ENCODE assay signal across 15 mouse cellular contexts in the genomic region with DNA sequence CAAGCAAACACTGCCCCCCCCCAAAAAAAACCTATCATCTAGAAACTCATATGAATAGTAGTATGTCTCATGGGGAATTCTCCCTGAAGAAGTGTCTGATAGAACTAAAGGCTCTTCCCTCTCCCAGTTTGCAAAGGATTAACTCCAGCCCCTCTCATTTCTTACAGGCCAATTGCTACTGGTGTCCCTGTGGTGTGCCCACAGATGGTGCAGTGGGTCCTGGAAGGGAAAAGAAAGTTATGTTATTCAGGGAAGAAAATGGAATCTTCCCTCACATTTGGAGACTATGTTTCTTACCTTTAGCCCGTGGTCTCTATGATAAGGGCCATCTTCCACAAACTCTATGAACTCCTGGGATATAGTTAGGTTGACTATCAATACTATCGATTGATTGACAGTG.
"Had no signal": no experiment of that assay in that cellular context is flagged by ENCODE, and none has a peak within 500 bp of the region (broad histone marks: within the 10 kb centered on the region; RNA-seq: fewer than 3 reads in every experiment).

No protein-coding gene starts in this region.

- H3K4me2 ChIP-seq: neural tube, embryonic 15.5 days; stomach, embryonic 15.5 days had no signal

- H3K27me3 ChIP-seq: neural tube, embryonic 15.5 days; stomach, embryonic 15.5 days had no signal

- H3K4me3 ChIP-seq: neural tube, embryonic 15.5 days; stomach, embryonic 15.5 days had no signal

- H3K36me3 ChIP-seq: neural tube, embryonic 15.5 days; stomach, embryonic 15.5 days had no signal

- H3K27ac ChIP-seq: neural tube, embryonic 15.5 days; stomach, embryonic 15.5 days; stomach, postnatal 0 days had no signal

- DNase-seq: retina, postnatal 1 day; right cerebral cortex, adult 18-20 months; right cerebral cortex, postnatal 14 days; right cerebral cortex, postnatal 25 days; right cerebral cortex, postnatal 4 days; spleen, adult 18-20 months; thymus, adult 18-20 months; thymus, adult 2 months; thymus, postnatal 14 days; thymus, postnatal 25 days; thymus, postnatal 36 days; thymus, postnatal 4 days had no signal

- H3K9ac ChIP-seq: neural tube, embryonic 15.5 days; stomach, embryonic 15.5 days had no signal

- H3K9me3 ChIP-seq: neural tube, embryonic 15.5 days; stomach, embryonic 15.5 days had no signal

- H3K4me1 ChIP-seq: stomach, embryonic 15.5 days had no signal
